Mouse (Mus musculus) liver, postnatal 0 days (tissue): ENCODE measurements around the gene Socs3.

Source experiments
- CTCF ChIP-seq: sonication (generic); IDR thresholded peaks from 2 replicates; pipeline ENCODE4 v1.5.1; 2016; ENCODE audit warnings: antibody characterized with exemption, low read depth
- EP300 ChIP-seq: IDR thresholded peaks from 2 replicates; pipeline ENCODE4 v1.6.1; 2016; ENCODE audit warnings: antibody characterized with exemption, low read depth, mild to moderate bottlenecking

- TF ChIP-seq CTCF: no peak
- TF ChIP-seq EP300: no peak
These were observed 13.9 kb upstream of the Socs3 start for GRCm38 (mm10) chr11:117983770-117984169.
